Mouse (Mus musculus): Measurements from ENCODE around the gene Sf3a3.

The Sf3a3 gene

DNA sequence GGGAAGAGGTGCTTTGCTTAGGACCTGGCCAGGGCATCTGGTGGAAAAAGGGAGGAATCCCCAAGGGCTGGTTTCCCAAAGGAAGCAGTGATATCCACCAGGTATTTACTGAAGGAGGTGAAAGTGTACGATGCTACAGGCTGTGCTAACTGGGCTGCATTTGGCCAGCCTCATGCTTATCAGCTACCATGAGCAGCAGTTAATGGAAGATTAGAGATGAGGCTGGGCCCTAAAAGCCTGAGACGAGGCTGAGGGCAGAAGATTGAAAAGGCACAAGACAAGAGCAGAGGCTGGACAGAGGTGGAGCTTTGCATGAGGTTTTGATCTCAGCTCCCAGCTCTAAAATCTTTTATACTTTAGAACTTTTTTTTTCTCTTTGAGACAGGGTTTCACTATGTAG lies 59.9 kb downstream of the Sf3a3 start:
- DNase-seq (ENCODE audit: low read depth, low spot score): no peak

DNA sequence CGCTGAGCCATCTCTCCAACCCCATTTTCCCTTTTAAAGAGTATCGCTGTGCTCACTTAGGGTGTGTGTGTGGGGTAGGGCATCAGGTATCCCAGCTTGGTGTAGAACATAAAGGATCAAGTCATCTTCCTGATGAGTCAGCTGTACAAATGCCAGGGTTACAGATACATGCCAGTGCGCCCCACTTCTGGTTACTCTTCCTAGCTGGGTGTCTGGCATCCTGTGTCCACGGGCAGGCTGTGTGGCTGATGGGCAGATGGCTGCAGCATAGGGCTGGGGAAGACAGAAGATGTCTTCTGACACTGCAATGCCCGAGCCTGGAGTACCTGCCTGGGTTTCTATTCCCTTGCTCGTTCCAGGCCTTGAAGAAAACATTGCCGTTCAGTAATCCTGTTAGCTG lies 66.8 kb downstream of the Sf3a3 start:
- no peak for DNase-seq (ENCODE audit: low read depth, low spot score)
